Mouse (Mus musculus) erythroblast, embryonic 14.5 days (primary cell): Measurements from ENCODE around the gene 1700001O22Rik.

Experiments used
- GATA1 ChIP-seq: IDR thresholded peaks from 2 replicates; pipeline ENCODE4 v1.6.1; 2012; ENCODE audit warnings: low read length, inconsistent platforms, mixed read lengths
- TAL1 ChIP-seq: IDR thresholded peaks from 3 replicates; pipeline ENCODE4 v1.6.1; 2012; ENCODE audit warnings: low read length, inconsistent platforms, mixed read lengths

- TF ChIP-seq TAL1 = no peak
- no peak for TF ChIP-seq GATA1
Observed at GRCm38 (mm10) chr2:30821073-30821472, 17.6 kb upstream of the 1700001O22Rik start.
